Mouse (Mus musculus): ENCODE data around the gene Rars. TPM values are rescaled to one million over a fixed set of nuclear protein-coding genes. Genes with fewer than 3 reads are reported as not detected.
A peak's percentile ranks its signal among the peaks of the same experiment; 100 is the strongest.

Gene Rars
- polyA plus RNA-seq, 1 experiment from 2014 or later: 92.1 TPM

- Histone ChIP-seq H3K9me3 (replicated peaks; ENCODE audit: control insufficient read depth, low read length) (no peaks in the 10 kb centered on the region), H3K36me3 (ENCODE audit: control insufficient read depth, insufficient read depth, low read length) (peaks cover 32% of the 10 kb centered on the region), H3K4me2 (ENCODE audit: low read depth, low read length) (no peak overlapping the region), H3K4me1 (ENCODE audit: control insufficient read depth, insufficient read depth, low read length) (no peaks in the 10 kb centered on the region), H3K9ac (ENCODE audit: low read length) (no peak overlapping the region), H3K27me3 (ENCODE audit: control insufficient read depth, insufficient read depth, low read length) (no peaks in the 10 kb centered on the region), H3K4me3 (replicated peaks; ENCODE audit: low read length) (no peak overlapping the region), H3K27ac (ENCODE audit: low read length) (no peak overlapping the region)
- 85% methylated on average over 3 of the region's 3 CpGs for WGBS
- ATAC-seq (ENCODE audit: insufficient read depth, low FRiP score): no peak
These were observed 50.3 kb downstream of the Rars start for GRCm38 (mm10) chr11:35784002-35784401.

- ATAC-seq (ENCODE audit: insufficient read depth, low FRiP score): no peak
- WGBS: 86% methylated on average over 5 of the region's 5 CpGs
- no peak overlapping the region for H3K9ac ChIP-seq (ENCODE audit: low read length)
- H3K27me3 ChIP-seq (ENCODE audit: control insufficient read depth, insufficient read depth, low read length): no peaks in the 10 kb centered on the region
- H3K4me1 ChIP-seq (ENCODE audit: control insufficient read depth, insufficient read depth, low read length): no peaks in the 10 kb centered on the region
- H3K4me2 ChIP-seq (ENCODE audit: low read depth, low read length): no peak overlapping the region
- peaks cover 41% of the 10 kb centered on the region for H3K36me3 ChIP-seq (ENCODE audit: control insufficient read depth, insufficient read depth, low read length)
- no peaks in the 10 kb centered on the region for H3K9me3 ChIP-seq (replicated peaks; ENCODE audit: control insufficient read depth, low read length)
- H3K27ac ChIP-seq (ENCODE audit: low read length): no peak overlapping the region
- no peak overlapping the region for H3K4me3 ChIP-seq (replicated peaks; ENCODE audit: low read length)
These were observed 51.3 kb downstream of the Rars start for GRCm38 (mm10) chr11:35783038-35783437.

GRCm38 (mm10) chr11:35782444-35782843 lies 51.9 kb downstream of the Rars start:
- Histone ChIP-seq H3K36me3 (ENCODE audit: control insufficient read depth, insufficient read depth, low read length) (peaks cover 47% of the 10 kb centered on the region), H3K9ac (ENCODE audit: low read length) (no peak overlapping the region), H3K27me3 (ENCODE audit: control insufficient read depth, insufficient read depth, low read length) (no peaks in the 10 kb centered on the region), H3K4me3 (replicated peaks; ENCODE audit: low read length) (no peak overlapping the region), H3K9me3 (replicated peaks; ENCODE audit: control insufficient read depth, low read length) (no peaks in the 10 kb centered on the region), H3K4me2 (ENCODE audit: low read depth, low read length) (no peak overlapping the region), H3K27ac (ENCODE audit: low read length) (no peak overlapping the region), H3K4me1 (ENCODE audit: control insufficient read depth, insufficient read depth, low read length) (no peaks in the 10 kb centered on the region)
- WGBS: 97% methylated on average over 3 of the region's 3 CpGs
- ATAC-seq (ENCODE audit: insufficient read depth, low FRiP score): no peak

GRCm38 (mm10) chr11:35780336-35780735 lies 54.0 kb downstream of the Rars start:
- WGBS: 82% methylated on average over 3 of the region's 3 CpGs
- no peak for ATAC-seq (ENCODE audit: insufficient read depth, low FRiP score)

GRCm38 (mm10) chr11:35776452-35776851 lies 57.9 kb downstream of the Rars start:
- H3K4me2 ChIP-seq (ENCODE audit: low read depth, low read length): no peak overlapping the region
- ATAC-seq (ENCODE audit: insufficient read depth, low FRiP score): no peak
- no peak overlapping the region for H3K27ac ChIP-seq (ENCODE audit: low read length)
- no peak overlapping the region for H3K4me3 ChIP-seq (replicated peaks; ENCODE audit: low read length)
- no peaks in the 10 kb centered on the region; the same call in 1 of the 2 replicates for H3K4me1 ChIP-seq (ENCODE audit: control insufficient read depth, insufficient read depth, low read length)
- H3K9me3 ChIP-seq (replicated peaks; ENCODE audit: control insufficient read depth, low read length): no peaks in the 10 kb centered on the region
- H3K36me3 ChIP-seq (ENCODE audit: control insufficient read depth, insufficient read depth, low read length): peaks cover 24% of the 10 kb centered on the region
- WGBS: 85% methylated on average over 3 of the region's 3 CpGs
- H3K27me3 ChIP-seq (ENCODE audit: control insufficient read depth, insufficient read depth, low read length): no peaks in the 10 kb centered on the region
- H3K9ac ChIP-seq (ENCODE audit: low read length): no peak overlapping the region

More at GRCm38 (mm10) chr11:35780336-35780735, 54.0 kb downstream of the Rars start:
- Histone ChIP-seq H3K9ac (ENCODE audit: low read length) (no peak overlapping the region), H3K27ac (ENCODE audit: low read length) (no peak overlapping the region), H3K4me2 (ENCODE audit: low read depth, low read length) (no peak overlapping the region), H3K4me3 (replicated peaks; ENCODE audit: low read length) (no peak overlapping the region), H3K27me3 (ENCODE audit: control insufficient read depth, insufficient read depth, low read length) (no peaks in the 10 kb centered on the region), H3K36me3 (ENCODE audit: control insufficient read depth, insufficient read depth, low read length) (peaks cover 52% of the 10 kb centered on the region), H3K9me3 (replicated peaks; ENCODE audit: control insufficient read depth, low read length) (no peaks in the 10 kb centered on the region), H3K4me1 (ENCODE audit: control insufficient read depth, insufficient read depth, low read length) (no peaks in the 10 kb centered on the region)

- ATAC-seq (ENCODE audit: insufficient read depth, low FRiP score): no peak
- Histone ChIP-seq H3K27me3 (ENCODE audit: control insufficient read depth, insufficient read depth, low read length) (no peaks in the 10 kb centered on the region), H3K4me2 (ENCODE audit: low read depth, low read length) (no peak overlapping the region), H3K36me3 (ENCODE audit: control insufficient read depth, insufficient read depth, low read length) (peaks cover 24% of the 10 kb centered on the region), H3K9me3 (replicated peaks; ENCODE audit: control insufficient read depth, low read length) (no peaks in the 10 kb centered on the region), H3K4me3 (replicated peaks; ENCODE audit: low read length) (no peak overlapping the region), H3K9ac (ENCODE audit: low read length) (no peak overlapping the region), H3K27ac (ENCODE audit: low read length) (no peak overlapping the region), H3K4me1 (ENCODE audit: control insufficient read depth, insufficient read depth, low read length) (peaks cover 8% of the 10 kb centered on the region)
- WGBS: 97% methylated on average over 3 of the region's 3 CpGs
These were observed 58.7 kb downstream of the Rars start for GRCm38 (mm10) chr11:35775606-35776005.

- H3K9me3 ChIP-seq (replicated peaks; ENCODE audit: control insufficient read depth, low read length): no peaks in the 10 kb centered on the region
- H3K36me3 ChIP-seq (ENCODE audit: control insufficient read depth, insufficient read depth, low read length): no peaks in the 10 kb centered on the region
- H3K27ac ChIP-seq (ENCODE audit: low read length): no peak overlapping the region
- H3K4me1 ChIP-seq (ENCODE audit: control insufficient read depth, insufficient read depth, low read length): peaks cover 10% of the 10 kb centered on the region
- H3K4me3 ChIP-seq (replicated peaks; ENCODE audit: low read length): peak overlapping the region; percentile 99
- no peak for ATAC-seq (ENCODE audit: insufficient read depth, low FRiP score)
- WGBS: 52% methylated on average over 9 of the region's 9 CpGs
- peak overlapping the region; percentile 82 for H3K4me2 ChIP-seq (ENCODE audit: low read depth, low read length)
- H3K27me3 ChIP-seq (ENCODE audit: control insufficient read depth, insufficient read depth, low read length): no peaks in the 10 kb centered on the region
- peak overlapping the region; percentile 98 for H3K9ac ChIP-seq (ENCODE audit: low read length)
These were observed 63.4 kb downstream of the Rars start for GRCm38 (mm10) chr11:35770741-35771504.

- under 1% methylated on average over 36 of the region's 41 CpGs for WGBS
- peak overlapping the region; percentile 82 for H3K4me2 ChIP-seq (ENCODE audit: low read depth, low read length)
These were observed 64.4 kb downstream of the Rars start for GRCm38 (mm10) chr11:35769746-35770437.

GRCm38 (mm10) chr11:35769188-35769745 lies 65.0 kb downstream of the Rars start, which contains the start of gene Pank3:
Gene Pank3, plus strand, starts transcription at chr11:35769484.
- WGBS: under 1% methylated on average over 46 of the region's 50 CpGs
- Histone ChIP-seq H3K4me1 (ENCODE audit: control insufficient read depth, insufficient read depth, low read length) (peaks cover 10% of the 10 kb centered on the region), H3K27me3 (ENCODE audit: control insufficient read depth, insufficient read depth, low read length) (no peaks in the 10 kb centered on the region), H3K27ac (ENCODE audit: low read length) (peak within 1 kb of the TSS; percentile 95), H3K4me3 (replicated peaks; ENCODE audit: low read length) (peak within 1 kb of the TSS; percentile 99), H3K9ac (ENCODE audit: low read length) (peak within 1 kb of the TSS; percentile 98), H3K9me3 (replicated peaks; ENCODE audit: control insufficient read depth, low read length) (no peaks in the 10 kb centered on the region), H3K4me2 (ENCODE audit: low read depth, low read length) (peak within 1 kb of the TSS; percentile 82), H3K36me3 (ENCODE audit: control insufficient read depth, insufficient read depth, low read length) (no peaks in the 10 kb centered on the region)
- peak; percentile 100 for ATAC-seq (ENCODE audit: insufficient read depth, low FRiP score)

More at GRCm38 (mm10) chr11:35769746-35770437, 64.4 kb downstream of the Rars start:
- H3K9me3 ChIP-seq (replicated peaks; ENCODE audit: control insufficient read depth, low read length): no peaks in the 10 kb centered on the region
- peak; percentile 91 for ATAC-seq (ENCODE audit: insufficient read depth, low FRiP score)
- H3K9ac ChIP-seq (ENCODE audit: low read length): peak overlapping the region; percentile 98
- H3K4me1 ChIP-seq (ENCODE audit: control insufficient read depth, insufficient read depth, low read length): peaks cover 10% of the 10 kb centered on the region
- H3K27me3 ChIP-seq (ENCODE audit: control insufficient read depth, insufficient read depth, low read length): no peaks in the 10 kb centered on the region
- peak overlapping the region; percentile 99 for H3K4me3 ChIP-seq (replicated peaks; ENCODE audit: low read length)
- H3K27ac ChIP-seq (ENCODE audit: low read length): peak overlapping the region; percentile 95
- no peaks in the 10 kb centered on the region for H3K36me3 ChIP-seq (ENCODE audit: control insufficient read depth, insufficient read depth, low read length)

Data from stomach, embryonic 16.5 days (tissue).